Comparison of ENCODE assay signal across 8 mouse cellular contexts in the genomic region with DNA sequence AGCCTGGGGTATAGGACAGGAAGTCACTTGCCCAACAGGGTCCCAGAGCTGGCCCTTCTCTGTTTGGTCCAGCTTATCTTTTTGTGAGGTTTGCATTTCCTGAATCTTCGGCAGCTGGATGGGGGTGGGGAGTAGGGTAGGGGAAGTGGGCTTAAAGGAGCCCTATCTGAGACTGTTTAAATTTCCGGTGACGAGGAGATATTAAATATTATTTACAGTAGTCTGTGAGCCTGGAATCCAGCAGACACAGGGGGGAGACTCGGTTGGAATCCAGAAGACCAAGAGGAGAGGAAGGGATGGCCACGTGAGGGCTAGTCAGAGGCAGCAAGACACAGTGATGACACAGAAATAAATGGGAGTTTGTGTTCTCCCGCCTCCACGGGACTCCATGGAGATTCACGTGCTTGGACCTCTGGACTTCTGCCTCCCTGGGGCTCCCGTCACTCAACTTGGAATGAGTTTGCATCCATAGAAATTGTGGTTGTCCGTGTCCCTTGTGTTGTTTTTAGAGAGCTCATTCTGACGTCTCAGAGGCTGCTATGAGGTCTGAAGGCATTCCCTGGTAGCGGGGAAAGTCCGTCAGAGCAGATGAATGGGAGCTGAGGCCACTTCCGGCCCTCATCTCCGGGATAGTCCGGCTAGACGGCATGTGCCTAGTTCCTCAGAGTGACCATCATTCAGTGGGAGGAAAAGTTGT.
A peak's percentile ranks its signal among the peaks of the same experiment; 100 is the strongest.
DNase-seq lines count a peak whose midpoint lies in the region; ATAC-seq lines count a peak whose summit lies in the region.

No protein-coding gene starts in this region.

- H3K9ac ChIP-seq in intestine, embryonic 14.5 days (ENCODE audit: low read length): no peak overlapping the region
- H3K9ac ChIP-seq in liver, embryonic 15.5 days: no peak overlapping the region
- H3K9ac ChIP-seq in forebrain, embryonic 15.5 days (replicated peaks): no peak overlapping the region

- no peaks in the 10 kb centered on the region for H3K9me3 ChIP-seq in intestine, embryonic 14.5 days (ENCODE audit: control insufficient read depth, low read length)
- H3K9me3 ChIP-seq in liver, embryonic 15.5 days (replicated peaks): no peaks in the 10 kb centered on the region
- no peaks in the 10 kb centered on the region for H3K9me3 ChIP-seq in forebrain, embryonic 15.5 days

- H3K36me3 ChIP-seq in intestine, embryonic 14.5 days (ENCODE audit: control insufficient read depth, insufficient read depth, low read length): no peaks in the 10 kb centered on the region
- no peaks in the 10 kb centered on the region for H3K36me3 ChIP-seq in liver, embryonic 15.5 days (replicated peaks)
- no peaks in the 10 kb centered on the region for H3K36me3 ChIP-seq in forebrain, embryonic 15.5 days

- H3K27me3 ChIP-seq in intestine, embryonic 14.5 days (replicated peaks; ENCODE audit: control insufficient read depth, insufficient read depth, low read length): no peaks in the 10 kb centered on the region
- no peaks in the 10 kb centered on the region for H3K27me3 ChIP-seq in liver, embryonic 15.5 days
- H3K27me3 ChIP-seq in forebrain, embryonic 15.5 days: no peaks in the 10 kb centered on the region

- WGBS in intestine, embryonic 14.5 days: 34% methylated on average over 17 of the region's 17 CpGs
- WGBS in liver, embryonic 15.5 days (ENCODE audit: insufficient replicate concordance): 12% methylated on average over 17 of the region's 17 CpGs
- 80% methylated on average over 17 of the region's 17 CpGs for WGBS in forebrain, embryonic 15.5 days

- peak; percentile 67 for ATAC-seq in common myeloid progenitor, adult 5-6 weeks (replicated peaks; ENCODE audit: low read depth, poor library complexity, severe bottlenecking)
- no peak for ATAC-seq in intestine, embryonic 14.5 days (replicated peaks; ENCODE audit: low FRiP score, low TSS enrichment, low read depth)
- ATAC-seq in liver, embryonic 15.5 days (ENCODE audit: insufficient read depth): peak; percentile 55
- no peak for ATAC-seq in forebrain, embryonic 15.5 days (replicated peaks)
- no peak for ATAC-seq in monocyte, adult 5-6 weeks (replicated peaks; ENCODE audit: insufficient number of reproducible peaks, low FRiP score, low TSS enrichment, poor library complexity, severe bottlenecking)

- peak; percentile 96 for DNase-seq in 416B (ENCODE audit: low read depth)
- no peak for DNase-seq in intestine, embryonic 14.5 days (ENCODE audit: low spot score)
- no peak for DNase-seq in left cerebral cortex, adult 11 months (ENCODE audit: low spot score)
- DNase-seq in right cerebral cortex, postnatal 14 days: no peak

- no peak overlapping the region for H3K4me3 ChIP-seq in intestine, embryonic 14.5 days (ENCODE audit: low read depth, low read length)
- H3K4me3 ChIP-seq in liver, embryonic 15.5 days (replicated peaks): no peak overlapping the region
- no peak overlapping the region for H3K4me3 ChIP-seq in forebrain, embryonic 15.5 days

- peak overlapping the region; percentile 69 for H3K27ac ChIP-seq in intestine, embryonic 14.5 days (ENCODE audit: low read depth)
- peak overlapping the region; percentile 68 for H3K27ac ChIP-seq in liver, embryonic 15.5 days (replicated peaks)
- no peak overlapping the region for H3K27ac ChIP-seq in forebrain, embryonic 15.5 days (replicated peaks)

- H3K4me2 ChIP-seq in intestine, embryonic 14.5 days (ENCODE audit: low read length): peak overlapping the region; percentile 9
- H3K4me2 ChIP-seq in liver, embryonic 15.5 days: peak overlapping the region; percentile 32
- H3K4me2 ChIP-seq in forebrain, embryonic 15.5 days (replicated peaks): no peak overlapping the region

- peaks cover 28% of the 10 kb centered on the region for H3K4me1 ChIP-seq in intestine, embryonic 14.5 days (replicated peaks; ENCODE audit: control insufficient read depth, insufficient read depth, low read length)
- H3K4me1 ChIP-seq in liver, embryonic 15.5 days (replicated peaks): peaks cover 27% of the 10 kb centered on the region
- H3K4me1 ChIP-seq in forebrain, embryonic 15.5 days: peaks cover 9% of the 10 kb centered on the region; the same call in 1 of the 2 replicates

Comparison
In these comparisons a context has a peak if more than half of its experiments do, and no peak if none do; other contexts are left out.
1. ATAC-seq: peak in common myeloid progenitor, adult 5-6 weeks (single experiment) and liver, embryonic 15.5 days (single experiment); none in intestine, embryonic 14.5 days (single experiment), forebrain, embryonic 15.5 days (single experiment) and monocyte, adult 5-6 weeks (single experiment).